Mouse (Mus musculus) natural killer cell, adult 2 months (primary cell): ENCODE data around the gene Cd6.
A peak's percentile ranks its signal among the peaks of the same experiment; 100 is the strongest.

Experiments used
- DNase-seq, 2 experiments: peaks; one replicate each; pipeline ENCODE4 v3.0.0; 2022; ENCODE audit warnings: low spot score in 2 of 2

The Cd6 gene

GRCm38 (mm10) chr19:10763381-10764031, 66.4 kb downstream of the Cd6 start:
- DNase-seq = peak in 1 of 2 experiments; percentile 18

GRCm38 (mm10) chr19:10762468-10762867, 67.4 kb downstream of the Cd6 start:
- no peak for DNase-seq

DNA sequence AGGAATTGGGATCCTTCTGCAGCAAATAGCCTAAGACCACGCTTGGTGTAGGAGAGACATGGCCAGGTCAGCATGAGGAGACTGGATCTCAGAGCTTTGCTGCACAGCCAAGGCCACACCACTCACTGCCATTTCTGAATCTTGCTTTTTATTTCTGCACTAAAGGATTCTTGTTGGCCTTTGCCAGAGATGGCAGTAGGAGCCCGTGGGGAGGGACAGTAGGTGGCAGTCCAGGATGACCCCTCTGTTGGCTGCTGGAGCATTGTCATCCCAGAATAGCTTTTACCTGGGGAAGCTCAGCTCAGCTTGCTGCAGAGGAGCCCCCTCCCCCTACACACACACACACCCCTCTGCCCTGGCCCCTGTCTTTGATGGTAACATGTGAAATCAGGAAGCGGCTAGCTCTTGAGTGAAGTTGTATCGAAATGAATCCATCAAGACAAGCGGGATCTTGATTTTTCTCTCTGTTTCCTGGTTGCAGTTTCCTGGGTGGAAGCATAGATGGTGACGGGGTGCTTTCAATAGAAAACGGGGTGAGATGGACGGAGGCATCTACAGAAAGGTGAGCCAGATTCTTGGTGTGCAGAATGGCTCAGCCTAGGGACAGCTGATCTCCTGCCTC, 68.0 kb downstream of the Cd6 start:
- no peak for DNase-seq

GRCm38 (mm10) chr19:10759983-10760831, 69.7 kb downstream of the Cd6 start:
- no peak for DNase-seq

GRCm38 (mm10) chr19:10759525-10759924, 70.3 kb downstream of the Cd6 start:
- DNase-seq = no peak

GRCm38 (mm10) chr19:10758708-10759107, 71.2 kb downstream of the Cd6 start:
- no peak for DNase-seq

- DNase-seq = no peak
Measured at GRCm38 (mm10) chr19:10757526-10757925, 72.3 kb downstream of the Cd6 start.

DNA sequence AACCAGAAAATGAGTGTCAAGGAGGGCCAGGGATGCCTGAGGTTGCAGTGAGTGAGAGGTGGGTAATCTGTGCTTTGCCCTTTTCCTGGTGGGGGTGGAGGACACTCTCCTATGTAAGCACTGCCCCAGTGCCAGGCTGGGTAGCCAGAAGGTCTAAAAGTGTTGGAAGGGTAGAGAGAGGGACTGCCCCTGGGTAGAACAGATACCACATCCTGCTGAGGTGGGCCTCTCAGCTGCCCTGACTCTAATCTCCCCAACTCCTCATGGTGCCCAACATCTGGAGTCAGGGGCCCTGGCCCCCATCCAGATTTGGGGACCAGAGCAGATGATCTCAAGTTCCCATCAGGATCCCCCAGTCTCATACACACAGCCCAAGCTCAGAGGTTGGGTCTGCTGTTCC, 72.7 kb downstream of the Cd6 start:
- DNase-seq = no peak

GRCm38 (mm10) chr19:10752646-10753045, 77.2 kb downstream of the Cd6 start:
- no peak for DNase-seq

- DNase-seq = no peak
Measured at GRCm38 (mm10) chr19:10752106-10752505, 77.8 kb downstream of the Cd6 start.

DNA sequence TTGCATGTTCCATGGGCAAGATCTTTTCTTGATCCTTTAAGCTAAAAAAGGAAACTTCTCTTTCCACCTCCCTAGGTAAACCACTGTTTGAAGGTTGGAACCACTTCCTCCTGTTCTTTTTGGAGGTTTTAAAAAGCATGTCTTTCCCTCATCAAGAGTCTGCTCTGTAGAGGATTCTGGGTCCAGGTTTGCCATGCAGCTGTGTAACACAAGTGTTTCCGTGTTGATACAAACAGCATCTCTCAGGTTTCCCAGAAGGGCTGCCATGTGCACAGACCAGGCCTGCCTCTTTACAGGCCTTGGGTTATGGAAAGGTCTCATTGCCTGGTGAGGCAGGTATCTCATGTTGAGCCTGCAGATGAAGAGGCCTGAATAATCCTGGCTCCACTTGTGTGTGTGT, 78.3 kb downstream of the Cd6 start:
- no peak for DNase-seq

GRCm38 (mm10) chr19:10750161-10750560, 79.7 kb downstream of the Cd6 start:
- no peak for DNase-seq

DNA sequence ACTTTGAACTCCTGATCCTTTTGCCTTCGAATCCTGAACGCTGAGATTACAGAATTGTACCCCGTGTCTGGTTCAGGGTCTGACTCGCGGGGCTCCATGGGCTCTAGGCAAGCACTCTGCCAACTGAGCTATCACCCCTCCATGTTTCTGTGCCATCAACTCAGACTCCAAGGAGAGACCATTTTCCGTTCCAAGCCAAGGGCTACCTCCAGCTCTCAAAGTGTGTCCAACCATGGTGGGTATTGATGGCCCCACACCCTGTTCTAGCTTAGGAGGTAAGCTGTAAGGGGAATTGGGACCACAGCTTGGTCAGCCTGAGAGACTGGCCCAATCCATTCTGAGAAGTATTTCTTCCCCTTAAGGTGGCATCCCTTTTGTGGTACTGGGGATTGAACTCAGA, 80.6 kb downstream of the Cd6 start:
- DNase-seq = no peak

DNA sequence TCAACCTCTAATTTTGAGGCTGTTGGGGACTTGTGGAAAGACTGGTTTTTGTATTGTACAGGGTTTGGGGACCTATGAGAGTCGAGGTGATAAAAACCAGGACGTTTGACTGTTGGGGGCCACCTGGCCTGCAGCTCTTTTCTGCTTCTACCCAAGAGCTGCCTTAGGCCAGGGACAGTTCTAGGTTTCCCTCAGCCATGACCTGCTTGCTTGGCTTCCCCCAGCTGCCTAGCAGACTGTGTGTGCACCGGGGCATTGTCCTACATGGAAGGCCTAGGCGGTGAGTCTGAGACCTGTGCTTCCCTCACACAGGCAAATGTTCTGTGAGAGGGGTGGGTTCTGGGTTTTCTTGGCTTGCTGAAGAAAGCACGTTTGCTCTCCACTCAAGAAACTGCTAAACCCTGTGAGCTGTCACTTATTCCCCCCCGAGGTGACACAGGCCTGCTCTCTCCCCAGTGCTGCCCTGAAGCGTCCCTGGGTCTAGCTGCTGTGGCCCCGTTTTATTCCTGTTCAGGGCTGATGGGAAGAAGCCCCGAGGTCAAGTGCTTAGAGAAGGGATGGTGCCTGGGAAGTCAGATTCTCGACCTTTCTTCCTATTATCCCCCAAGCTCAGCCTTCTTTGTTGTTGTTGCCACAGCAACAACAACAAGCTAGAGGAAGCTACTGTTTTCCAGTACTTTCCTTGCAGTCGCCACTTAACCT, 81.3 kb downstream of the Cd6 start:
- DNase-seq = no peak

GRCm38 (mm10) chr19:10747718-10748117, 82.1 kb downstream of the Cd6 start:
- peak; percentile 28 to 32 for DNase-seq

GRCm38 (mm10) chr19:10747182-10747581, 82.7 kb downstream of the Cd6 start:
- no peak for DNase-seq

- no peak for DNase-seq
Measured at GRCm38 (mm10) chr19:10742565-10742964, 87.3 kb downstream of the Cd6 start.

GRCm38 (mm10) chr19:10742145-10742544, 87.7 kb downstream of the Cd6 start:
- DNase-seq = no peak

DNA sequence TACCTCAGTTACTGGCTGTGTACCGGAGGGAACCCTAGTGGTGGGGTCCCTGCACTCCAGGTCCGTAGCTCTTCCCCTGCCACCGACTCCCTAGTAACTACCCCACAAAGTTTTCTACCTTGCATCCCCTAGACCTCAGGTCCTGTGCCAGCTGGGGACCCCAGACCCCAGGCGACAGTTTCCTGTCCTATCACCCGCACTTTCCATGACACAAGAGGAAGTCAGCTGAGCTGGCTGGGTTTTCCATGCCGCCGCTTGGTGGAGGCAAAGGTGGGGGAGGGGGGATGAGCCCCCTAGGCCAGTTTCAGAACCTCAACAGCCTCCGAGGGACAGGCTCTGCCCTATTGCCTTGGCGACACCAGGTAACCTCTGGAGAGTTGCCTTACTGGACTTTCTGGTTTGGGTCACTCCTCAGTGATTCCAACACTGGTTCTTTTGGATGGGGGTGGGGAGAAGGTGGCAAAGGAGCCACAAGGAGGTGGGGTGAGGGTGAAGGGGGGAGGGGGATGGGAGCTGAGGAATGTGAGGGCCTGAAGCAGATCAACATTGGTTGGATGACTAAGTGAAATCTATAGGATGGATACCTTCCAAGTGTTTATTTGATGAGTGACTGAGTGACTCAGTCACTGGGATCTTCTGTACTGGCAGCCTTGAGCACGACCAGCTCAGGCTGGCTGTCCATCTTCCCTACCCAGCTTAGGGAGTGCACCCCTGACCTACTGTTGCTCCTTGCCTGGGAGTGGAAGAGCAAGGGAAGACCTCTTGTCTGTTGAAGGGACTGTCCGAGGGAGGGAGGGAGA, 89.0 kb downstream of the Cd6 start:
- DNase-seq = peak; percentile 21 to 29

- DNase-seq = no peak
Measured at GRCm38 (mm10) chr19:10739916-10740315, 89.9 kb downstream of the Cd6 start.
